Mouse (Mus musculus): ENCODE data around the gene Elobl.

Gene Elobl

GRCm38 (mm10) chr11:88926566-88926965 lies 40.2 kb downstream of the Elobl start:
- TF ChIP-seq GATA4 (IDR thresholded peaks at IDR 0.05; ENCODE audit: insufficient replicate concordance, low read length) = no peak

Data from liver, adult (tissue).